Mouse (Mus musculus): ENCODE data around the gene Rreb1. TPM values are rescaled to one million over a fixed set of nuclear protein-coding genes. Genes with fewer than 3 reads are reported as not detected.
"Not testable (repeated sequence)": the region's sequence is repeated elsewhere in the genome, so short reads cannot be mapped to it uniquely, and the experiment has no call there.

The Rreb1 gene
- polyA plus RNA-seq, 1 experiment from 2014 or later: 14.1 TPM

- H3K4me1 ChIP-seq (ENCODE audit: control insufficient read depth, insufficient read depth, low read length): peaks cover 49% of the 10 kb centered on the region
- H3K27me3 ChIP-seq (ENCODE audit: control insufficient read depth, insufficient read depth, low read length): no peaks in the 10 kb centered on the region
- no peak overlapping the region for H3K9ac ChIP-seq (ENCODE audit: low read length)
- no peaks in the 10 kb centered on the region for H3K9me3 ChIP-seq (replicated peaks; ENCODE audit: control insufficient read depth, low read length)
- WGBS: 69% methylated on average over 2 of the region's 2 CpGs
- no peak for ATAC-seq (ENCODE audit: insufficient read depth, low FRiP score)
- H3K4me2 ChIP-seq (ENCODE audit: low read depth, low read length): no peak overlapping the region
- H3K27ac ChIP-seq (ENCODE audit: low read length): peak overlapping the region; percentile 77; the same call in 1 of the 2 replicates
- H3K4me3 ChIP-seq (replicated peaks; ENCODE audit: low read length): no peak overlapping the region
- H3K36me3 ChIP-seq (ENCODE audit: control insufficient read depth, insufficient read depth, low read length): no peaks in the 10 kb centered on the region
Measured at GRCm38 (mm10) chr13:37830256-37830655, 52.1 kb downstream of the Rreb1 start.

DNA sequence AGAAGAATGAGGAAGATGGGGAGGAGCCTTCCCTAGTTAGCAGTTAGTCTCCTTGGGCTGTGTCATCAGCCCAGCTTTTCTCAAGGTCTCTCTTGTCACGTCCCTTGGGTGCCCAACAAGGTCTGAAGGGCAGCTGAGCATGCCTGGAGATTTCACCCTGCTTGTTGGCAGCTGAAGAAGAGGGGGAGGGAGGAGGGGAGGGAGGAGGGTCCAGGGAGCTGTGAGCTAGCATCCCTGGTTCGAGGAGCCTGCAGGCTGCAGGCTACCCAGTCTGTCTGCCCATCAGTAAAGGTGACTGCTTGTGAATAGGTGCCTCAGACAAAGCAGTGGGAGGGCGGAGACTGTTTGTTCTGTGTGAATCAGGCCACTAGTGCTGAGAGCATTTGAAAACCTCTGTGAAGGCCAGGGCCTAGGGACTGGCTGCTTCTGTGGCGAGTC, 52.7 kb downstream of the Rreb1 start:
- Histone ChIP-seq H3K36me3 (ENCODE audit: control insufficient read depth, insufficient read depth, low read length) (no peaks in the 10 kb centered on the region), H3K9ac (ENCODE audit: low read length) (0 out of 2 replicates have a peak overlapping the region, but pooled peaks have one; percentile 5), H3K4me2 (ENCODE audit: low read depth, low read length) (peak overlapping the region; percentile 19; the same call in 1 of the 2 replicates), H3K4me1 (ENCODE audit: control insufficient read depth, insufficient read depth, low read length) (peaks cover 47% of the 10 kb centered on the region), H3K9me3 (replicated peaks; ENCODE audit: control insufficient read depth, low read length) (no peaks in the 10 kb centered on the region), H3K4me3 (replicated peaks; ENCODE audit: low read length) (no peak overlapping the region), H3K27ac (ENCODE audit: low read length) (peak overlapping the region; percentile 77), H3K27me3 (ENCODE audit: control insufficient read depth, insufficient read depth, low read length) (no peaks in the 10 kb centered on the region)
- no peak for ATAC-seq (ENCODE audit: insufficient read depth, low FRiP score)
- WGBS: 45% methylated on average over 4 of the region's 4 CpGs

GRCm38 (mm10) chr13:37832481-37832880, 54.3 kb downstream of the Rreb1 start:
- ATAC-seq (ENCODE audit: insufficient read depth, low FRiP score): no peak
- H3K9me3 ChIP-seq (replicated peaks; ENCODE audit: control insufficient read depth, low read length): no peaks in the 10 kb centered on the region
- no peaks in the 10 kb centered on the region for H3K36me3 ChIP-seq (ENCODE audit: control insufficient read depth, insufficient read depth, low read length)
- 46% methylated on average over 5 of the region's 5 CpGs for WGBS
- no peak overlapping the region for H3K4me3 ChIP-seq (replicated peaks; ENCODE audit: low read length)
- peaks cover 47% of the 10 kb centered on the region for H3K4me1 ChIP-seq (ENCODE audit: control insufficient read depth, insufficient read depth, low read length)
- no peaks in the 10 kb centered on the region for H3K27me3 ChIP-seq (ENCODE audit: control insufficient read depth, insufficient read depth, low read length)
- H3K27ac ChIP-seq (ENCODE audit: low read length): peak overlapping the region; percentile 25; the same call in 1 of the 2 replicates
- H3K4me2 ChIP-seq (ENCODE audit: low read depth, low read length): no peak overlapping the region; the same call in 1 of the 2 replicates
- no peak overlapping the region for H3K9ac ChIP-seq (ENCODE audit: low read length)

- Histone ChIP-seq H3K9me3 (replicated peaks; ENCODE audit: control insufficient read depth, low read length) (no peaks in the 10 kb centered on the region), H3K4me3 (replicated peaks; ENCODE audit: low read length) (no peak overlapping the region), H3K9ac (ENCODE audit: low read length) (peak overlapping the region; percentile 48), H3K27me3 (ENCODE audit: control insufficient read depth, insufficient read depth, low read length) (no peaks in the 10 kb centered on the region), H3K36me3 (ENCODE audit: control insufficient read depth, insufficient read depth, low read length) (no peaks in the 10 kb centered on the region), H3K4me1 (ENCODE audit: control insufficient read depth, insufficient read depth, low read length) (peaks cover 41% of the 10 kb centered on the region), H3K4me2 (ENCODE audit: low read depth, low read length) (no peak overlapping the region), H3K27ac (ENCODE audit: low read length) (peak overlapping the region; percentile 57)
- no peak for ATAC-seq (ENCODE audit: insufficient read depth, low FRiP score)
- 60% methylated on average over 8 of the region's 8 CpGs for WGBS
Measured at GRCm38 (mm10) chr13:37833500-37833899, 55.3 kb downstream of the Rreb1 start.

DNA sequence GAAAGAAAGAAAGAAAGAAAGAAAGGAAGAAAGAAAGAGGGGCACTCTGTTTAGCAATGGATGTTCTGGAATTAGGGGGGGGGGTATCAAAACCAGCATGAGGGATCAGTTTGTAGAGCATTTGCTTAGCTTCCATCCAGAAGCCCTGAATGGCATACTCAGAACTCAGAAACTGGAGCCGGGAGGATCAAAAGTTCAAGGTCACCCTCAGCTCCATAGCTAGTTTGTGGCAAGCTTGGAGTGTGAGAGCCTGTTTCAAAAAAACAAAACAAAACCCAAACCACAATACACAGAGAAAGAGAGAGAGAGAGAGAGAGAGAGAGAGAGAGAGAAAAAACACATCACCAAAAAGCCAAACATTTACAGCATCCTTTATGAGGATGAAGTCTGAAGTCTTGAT, 57.1 kb downstream of the Rreb1 start:
- Histone ChIP-seq H3K9me3 (replicated peaks; ENCODE audit: control insufficient read depth, low read length) (no peaks in the 10 kb centered on the region), H3K9ac (ENCODE audit: low read length) (no peak overlapping the region), H3K4me2 (ENCODE audit: low read depth, low read length) (no peak overlapping the region), H3K36me3 (ENCODE audit: control insufficient read depth, insufficient read depth, low read length) (no peaks in the 10 kb centered on the region), H3K27me3 (ENCODE audit: control insufficient read depth, insufficient read depth, low read length) (no peaks in the 10 kb centered on the region), H3K27ac (ENCODE audit: low read length) (no peak overlapping the region), H3K4me1 (ENCODE audit: control insufficient read depth, insufficient read depth, low read length) (peaks cover 37% of the 10 kb centered on the region), H3K4me3 (replicated peaks; ENCODE audit: low read length) (no peak overlapping the region)
- no peak for ATAC-seq (ENCODE audit: insufficient read depth, low FRiP score)
- 85% methylated on average over 1 of the region's 1 CpGs for WGBS

- not testable (repeated sequence) for H3K9me3 ChIP-seq (replicated peaks; ENCODE audit: control insufficient read depth, low read length); H3K9ac ChIP-seq (ENCODE audit: low read length); H3K36me3 ChIP-seq (ENCODE audit: control insufficient read depth, insufficient read depth, low read length); H3K4me2 ChIP-seq (ENCODE audit: low read depth, low read length); H3K4me3 ChIP-seq (replicated peaks; ENCODE audit: low read length); H3K27ac ChIP-seq (ENCODE audit: low read length); H3K27me3 ChIP-seq (ENCODE audit: control insufficient read depth, insufficient read depth, low read length); ATAC-seq (ENCODE audit: insufficient read depth, low FRiP score)
- H3K4me1 ChIP-seq (ENCODE audit: control insufficient read depth, insufficient read depth, low read length): peaks cover 32% of the 10 kb centered on the region
- WGBS: 90% methylated on average over 9 of the region's 9 CpGs
Measured at GRCm38 (mm10) chr13:37835811-37836210, 57.6 kb downstream of the Rreb1 start.

GRCm38 (mm10) chr13:37837372-37837771, 59.2 kb downstream of the Rreb1 start:
- no peak overlapping the region for H3K27ac ChIP-seq (ENCODE audit: low read length)
- no peak for ATAC-seq (ENCODE audit: insufficient read depth, low FRiP score)
- H3K9ac ChIP-seq (ENCODE audit: low read length): no peak overlapping the region

GRCm38 (mm10) chr13:37838260-37839183, 60.3 kb downstream of the Rreb1 start:
- no peaks in the 10 kb centered on the region for H3K36me3 ChIP-seq (ENCODE audit: control insufficient read depth, insufficient read depth, low read length)
- H3K27me3 ChIP-seq (ENCODE audit: control insufficient read depth, insufficient read depth, low read length): no peaks in the 10 kb centered on the region
- H3K27ac ChIP-seq (ENCODE audit: low read length): no peak overlapping the region
- H3K4me2 ChIP-seq (ENCODE audit: low read depth, low read length): no peak overlapping the region
- ATAC-seq (ENCODE audit: insufficient read depth, low FRiP score): no peak
- H3K4me3 ChIP-seq (replicated peaks; ENCODE audit: low read length): no peak overlapping the region
- 91% methylated on average over 18 of the region's 18 CpGs for WGBS
- peaks cover 6% of the 10 kb centered on the region for H3K4me1 ChIP-seq (ENCODE audit: control insufficient read depth, insufficient read depth, low read length)
- H3K9me3 ChIP-seq (replicated peaks; ENCODE audit: control insufficient read depth, low read length): no peaks in the 10 kb centered on the region
- H3K9ac ChIP-seq (ENCODE audit: low read length): no peak overlapping the region

More at GRCm38 (mm10) chr13:37837372-37837771, 59.2 kb downstream of the Rreb1 start:
- H3K4me2 ChIP-seq (ENCODE audit: low read depth, low read length): no peak overlapping the region
- H3K9me3 ChIP-seq (replicated peaks; ENCODE audit: control insufficient read depth, low read length): no peaks in the 10 kb centered on the region
- 74% methylated on average over 3 of the region's 3 CpGs for WGBS
- H3K4me1 ChIP-seq (ENCODE audit: control insufficient read depth, insufficient read depth, low read length): peaks cover 17% of the 10 kb centered on the region
- no peaks in the 10 kb centered on the region for H3K36me3 ChIP-seq (ENCODE audit: control insufficient read depth, insufficient read depth, low read length)
- H3K4me3 ChIP-seq (replicated peaks; ENCODE audit: low read length): no peak overlapping the region
- no peaks in the 10 kb centered on the region for H3K27me3 ChIP-seq (ENCODE audit: control insufficient read depth, insufficient read depth, low read length)

GRCm38 (mm10) chr13:37843241-37843640, 65.0 kb downstream of the Rreb1 start:
- WGBS: 75% methylated on average over 7 of the region's 7 CpGs
- no peaks in the 10 kb centered on the region for H3K36me3 ChIP-seq (ENCODE audit: control insufficient read depth, insufficient read depth, low read length)
- H3K9ac ChIP-seq (ENCODE audit: low read length): no peak overlapping the region
- no peaks in the 10 kb centered on the region for H3K27me3 ChIP-seq (ENCODE audit: control insufficient read depth, insufficient read depth, low read length)
- no peak overlapping the region for H3K4me3 ChIP-seq (replicated peaks; ENCODE audit: low read length)
- ATAC-seq (ENCODE audit: insufficient read depth, low FRiP score): no peak
- no peaks in the 10 kb centered on the region for H3K9me3 ChIP-seq (replicated peaks; ENCODE audit: control insufficient read depth, low read length)
- H3K4me2 ChIP-seq (ENCODE audit: low read depth, low read length): no peak overlapping the region
- H3K27ac ChIP-seq (ENCODE audit: low read length): no peak overlapping the region
- H3K4me1 ChIP-seq (ENCODE audit: control insufficient read depth, insufficient read depth, low read length): peaks cover 8% of the 10 kb centered on the region

All from stomach, embryonic 16.5 days (tissue).